Mouse (Mus musculus) brain, adult 2 months (tissue): Measurements from ENCODE around the gene Gm10277.
A peak's percentile ranks its signal among the peaks of the same experiment; 100 is the strongest.

Experiments used
- DNase-seq: peaks from one replicate; pipeline ENCODE4 v3.0.0; 2011; ENCODE audit warnings: low read depth, low spot score

The Gm10277 gene

DNA sequence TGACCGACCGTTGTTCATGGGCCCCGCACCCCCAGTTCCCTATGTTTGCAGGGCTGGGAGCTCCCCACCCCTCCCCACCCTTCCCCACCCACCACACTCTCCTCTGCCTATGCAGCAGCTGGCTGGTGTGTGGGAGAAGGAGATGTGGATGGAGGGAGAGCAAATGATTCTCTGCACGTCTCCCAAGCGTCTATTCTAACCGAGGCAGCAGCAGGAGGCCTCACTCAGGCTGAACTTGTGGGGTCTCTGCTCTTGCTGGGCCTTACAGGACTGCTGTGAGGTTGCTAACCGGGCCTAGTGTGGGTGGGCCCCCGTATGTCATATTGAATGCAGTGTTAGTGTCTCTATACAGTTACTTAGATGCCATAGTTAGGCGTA lies 12.9 kb upstream of the Gm10277 start:
- peak; percentile 76 for DNase-seq

DNA sequence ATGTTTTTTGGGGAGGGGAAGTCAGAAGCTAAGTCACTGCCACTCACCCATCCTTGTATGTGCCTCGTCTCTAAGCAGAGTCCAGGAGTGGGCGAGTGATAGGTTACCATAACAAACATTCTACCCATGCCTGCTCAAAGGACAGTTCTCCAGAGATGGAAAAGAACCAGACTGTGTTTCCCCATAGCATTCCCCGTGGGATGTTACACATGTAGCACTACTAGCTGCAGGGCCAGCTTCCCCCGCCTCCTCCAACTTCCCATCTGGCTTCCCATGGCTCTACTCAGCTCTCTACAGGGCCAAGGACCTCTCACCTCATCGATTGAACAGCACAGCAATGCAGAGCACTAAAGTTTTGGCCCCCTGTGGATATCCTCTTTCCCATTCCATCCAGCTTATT lies 7.7 kb upstream of the Gm10277 start:
- DNase-seq, result peak; percentile 68

DNA sequence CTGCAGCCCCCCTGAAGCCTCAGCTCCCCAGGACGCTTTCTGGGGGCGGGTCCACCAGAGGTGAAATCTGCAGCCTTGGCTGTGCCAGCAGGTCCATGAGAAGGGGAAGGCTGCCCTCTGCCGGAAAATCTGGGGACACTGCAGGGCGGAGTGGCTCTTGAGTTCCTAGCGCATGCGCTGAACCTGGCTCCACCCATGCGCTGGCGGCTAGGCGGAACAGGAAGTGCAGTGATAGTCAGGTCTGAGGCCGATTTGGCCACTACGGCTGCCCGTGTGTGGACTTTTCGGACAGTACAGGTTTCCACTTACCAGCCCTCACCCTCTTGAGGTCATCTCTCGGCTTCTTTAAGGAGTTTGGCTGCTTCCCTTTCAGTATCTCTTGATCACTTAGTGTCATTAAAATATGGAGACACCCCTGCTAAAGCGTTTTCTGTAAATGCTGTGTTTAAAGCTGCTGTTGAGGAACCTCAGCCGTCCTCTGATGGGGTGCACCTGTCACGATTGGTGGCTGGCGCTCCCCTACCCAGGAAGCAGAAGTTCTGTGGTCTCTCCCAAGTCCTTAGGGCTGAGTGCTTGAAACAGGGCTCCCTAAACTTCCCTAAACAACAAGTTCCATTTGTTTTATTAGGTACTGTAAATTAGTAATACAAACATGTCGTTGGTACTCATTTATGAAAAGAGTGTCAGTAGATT lies 5.8 kb upstream of the Gm10277 start:
- DNase-seq, result peak; percentile 98

DNA sequence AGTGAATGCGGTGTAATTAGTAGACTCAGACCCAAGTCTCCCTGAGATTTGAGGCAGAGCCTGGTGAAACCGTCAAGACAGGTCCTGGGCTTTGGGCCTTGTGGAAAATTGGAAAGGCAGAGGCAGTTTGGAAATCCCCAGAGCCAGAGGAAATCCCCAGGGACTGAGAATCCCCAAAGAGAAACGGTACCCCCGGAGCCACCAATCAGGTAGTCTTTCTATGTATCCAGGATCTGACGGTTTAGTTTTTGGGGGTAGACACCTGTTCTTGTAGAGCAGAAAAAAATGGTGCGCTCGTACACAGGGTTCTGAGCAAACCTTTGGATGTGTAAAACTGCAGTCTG lies 5.0 kb upstream of the Gm10277 start:
- no peak for DNase-seq

DNA sequence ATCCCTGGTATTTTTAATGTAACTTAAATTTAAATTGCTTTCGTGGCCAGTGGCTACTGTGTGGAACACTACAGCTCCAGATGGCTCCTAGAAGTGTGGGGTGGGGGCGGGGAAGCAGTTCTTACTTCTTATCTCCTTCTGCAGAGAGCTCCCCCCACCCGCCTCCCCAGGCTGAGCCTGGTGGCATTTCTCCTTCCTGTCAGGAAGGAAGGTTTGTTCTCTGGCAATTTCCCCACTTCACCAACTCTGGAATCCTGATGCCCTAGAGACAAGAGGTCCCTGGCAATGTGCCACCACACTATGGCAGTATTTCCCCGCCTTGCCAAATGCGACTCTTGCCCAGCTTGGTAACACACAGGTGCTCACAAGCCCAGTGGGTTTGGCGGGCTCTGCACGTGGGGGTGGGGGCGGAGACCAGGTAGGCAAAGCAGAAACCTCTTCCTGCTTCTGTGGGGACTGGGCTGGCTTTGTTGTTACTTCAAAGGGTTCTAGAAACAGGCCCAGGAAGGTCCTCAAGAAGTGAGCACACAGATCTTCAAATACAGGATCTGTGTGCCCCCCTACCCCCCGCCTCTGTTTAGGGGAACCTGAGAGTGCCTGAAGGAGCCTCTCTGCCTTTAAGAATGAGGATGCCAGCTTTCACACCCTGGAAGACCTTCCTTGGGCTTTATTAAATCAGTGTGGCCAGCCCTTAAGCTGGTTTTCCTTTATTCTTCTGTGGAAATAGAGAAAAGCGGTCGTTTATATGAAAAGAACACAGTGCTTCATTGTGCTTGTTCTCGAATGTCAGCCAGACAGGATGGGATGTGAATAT lies 4.4 kb upstream of the Gm10277 start:
- peak; percentile 62 for DNase-seq

DNA sequence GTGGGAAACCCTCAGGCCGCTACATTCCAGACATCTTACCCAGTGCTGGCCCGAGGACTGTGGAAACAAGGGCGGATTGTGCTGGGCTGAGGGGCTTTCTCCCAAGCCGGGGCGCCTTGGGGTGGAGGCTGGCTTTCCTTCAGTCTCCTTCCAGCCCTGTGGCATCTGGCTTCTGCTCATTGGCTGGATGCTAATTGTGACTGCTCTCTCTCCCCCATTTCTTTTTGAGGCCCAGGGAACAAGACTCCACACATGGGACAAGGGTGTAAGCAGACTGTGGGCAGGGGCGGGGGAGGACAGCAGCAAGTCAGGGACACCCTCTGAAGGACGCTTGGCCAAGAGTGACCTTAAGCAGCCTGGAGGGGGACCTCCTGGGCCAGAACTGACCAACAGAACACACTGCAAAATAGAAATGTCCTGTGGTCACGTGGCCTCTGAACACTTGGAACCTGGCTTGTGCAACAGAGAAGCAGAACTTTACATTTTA lies 3.7 kb upstream of the Gm10277 start:
- peak; percentile 40 for DNase-seq

DNA sequence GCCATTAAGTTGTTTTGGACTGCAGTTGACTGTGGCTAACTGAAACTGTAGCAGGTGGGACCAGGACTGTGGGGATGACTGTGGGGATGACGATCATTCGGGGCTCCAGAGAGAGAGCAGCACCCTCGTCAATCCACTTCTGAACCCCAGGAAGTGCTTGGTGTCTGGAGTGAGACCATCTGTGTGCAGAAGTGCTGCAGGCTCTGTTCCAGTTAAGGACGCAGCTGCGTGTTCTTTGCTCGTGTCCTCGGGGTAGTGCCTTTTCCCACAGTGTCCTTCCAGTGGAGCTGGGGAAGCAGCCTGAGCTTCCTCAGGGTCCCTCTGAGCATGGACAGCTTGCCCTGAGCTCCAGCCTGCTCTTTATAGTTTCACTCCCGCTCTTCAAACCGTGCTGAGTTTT lies 2.7 kb upstream of the Gm10277 start:
- DNase-seq, result no peak

DNA sequence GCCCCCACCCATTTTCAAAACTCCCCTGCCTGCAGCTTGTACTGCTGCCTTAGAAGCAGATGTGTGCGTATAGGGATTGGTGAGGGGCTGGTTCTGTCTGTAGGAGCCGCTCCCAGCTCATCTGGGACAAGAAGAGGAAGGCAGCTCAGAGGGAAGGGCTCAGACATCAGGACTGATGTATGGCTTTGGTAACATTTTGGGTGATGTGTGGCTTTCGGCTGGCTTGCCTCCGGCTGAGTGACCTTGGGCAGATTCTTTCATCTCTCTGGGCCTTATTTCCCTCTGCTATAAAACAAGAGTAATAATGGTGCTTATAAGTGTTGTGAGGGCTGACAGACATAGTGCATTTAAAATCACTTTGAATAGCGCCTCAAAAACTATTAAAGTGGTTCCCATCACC lies 2.0 kb upstream of the Gm10277 start:
- no peak for DNase-seq

DNA sequence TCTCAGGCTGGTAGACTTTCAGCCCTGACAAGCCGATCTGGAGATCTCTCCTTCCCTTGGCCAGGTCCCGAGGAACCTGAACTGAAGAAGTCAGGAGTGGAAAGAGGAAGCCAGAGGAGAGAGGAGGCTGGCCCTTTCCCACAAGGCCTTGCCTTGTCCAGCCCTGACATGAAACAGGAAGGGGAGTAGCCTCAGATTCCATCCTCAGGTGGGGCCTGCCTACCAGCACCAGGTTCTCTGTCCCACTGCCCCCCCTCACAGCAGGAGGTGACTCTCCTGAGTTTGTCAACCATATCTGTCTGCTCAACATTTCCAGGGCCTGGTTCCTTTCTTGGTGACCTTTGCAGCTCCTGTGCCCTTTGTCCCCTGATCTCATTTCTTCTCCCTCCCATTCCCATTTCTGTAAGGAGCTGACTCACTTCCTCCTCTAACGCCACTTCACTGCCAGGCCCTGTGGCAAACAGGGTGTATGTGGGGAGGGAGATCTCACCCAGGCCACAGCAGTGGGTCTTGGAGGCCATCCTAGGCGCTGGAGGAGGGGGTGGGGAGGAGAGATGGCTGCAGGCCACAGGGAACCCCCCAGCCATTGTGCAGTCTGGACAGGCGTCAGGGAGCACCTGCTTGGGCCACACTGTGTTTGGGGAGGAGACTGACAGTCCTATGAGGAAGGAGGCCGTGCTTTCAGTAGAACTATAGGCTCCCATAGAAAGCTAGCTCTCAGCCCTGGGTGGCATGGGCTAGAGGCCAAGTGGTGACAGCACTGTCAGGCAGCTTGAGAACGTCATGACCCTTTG lies 1.6 kb downstream of the Gm10277 start:
- peak; percentile 94 for DNase-seq

DNA sequence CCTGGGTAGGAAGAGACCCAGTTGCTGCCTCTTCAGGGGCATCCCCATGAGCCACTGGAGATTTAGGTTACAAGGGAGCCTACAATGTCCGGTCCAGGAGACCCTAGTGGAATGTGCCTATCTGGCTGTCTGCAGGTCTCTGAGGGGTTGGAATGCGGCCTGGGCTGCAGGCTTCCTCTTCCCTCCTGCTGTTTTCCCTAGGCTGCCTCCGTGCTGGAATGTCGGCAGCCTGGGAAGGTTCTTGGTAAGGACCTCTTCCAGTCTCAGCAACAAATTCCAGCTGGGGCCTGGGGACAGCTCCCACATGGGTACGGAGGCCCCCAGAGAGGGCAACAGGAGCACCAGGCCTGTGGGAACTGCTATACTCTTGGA lies 2.2 kb downstream of the Gm10277 start:
- no peak for DNase-seq

DNA sequence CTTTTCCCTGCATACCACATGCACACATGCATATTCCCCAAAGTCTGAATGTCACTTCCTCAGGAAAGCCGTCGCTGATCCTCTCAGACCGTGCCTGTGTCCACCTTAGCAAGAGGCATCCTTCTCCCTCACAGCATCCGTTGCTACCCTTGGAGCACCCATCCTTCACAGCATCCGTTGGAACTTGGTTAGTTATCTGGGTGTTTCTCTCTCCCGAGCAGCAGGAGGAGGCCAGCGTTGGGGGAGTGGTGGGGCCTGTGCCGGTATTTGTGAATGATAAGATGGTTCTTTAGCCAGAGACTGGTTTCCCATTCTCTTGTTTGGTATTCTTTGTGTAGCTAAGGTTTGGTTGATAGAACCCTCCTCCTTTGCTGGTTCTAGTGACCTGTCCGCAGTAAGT lies 2.7 kb downstream of the Gm10277 start:
- no peak for DNase-seq

DNA sequence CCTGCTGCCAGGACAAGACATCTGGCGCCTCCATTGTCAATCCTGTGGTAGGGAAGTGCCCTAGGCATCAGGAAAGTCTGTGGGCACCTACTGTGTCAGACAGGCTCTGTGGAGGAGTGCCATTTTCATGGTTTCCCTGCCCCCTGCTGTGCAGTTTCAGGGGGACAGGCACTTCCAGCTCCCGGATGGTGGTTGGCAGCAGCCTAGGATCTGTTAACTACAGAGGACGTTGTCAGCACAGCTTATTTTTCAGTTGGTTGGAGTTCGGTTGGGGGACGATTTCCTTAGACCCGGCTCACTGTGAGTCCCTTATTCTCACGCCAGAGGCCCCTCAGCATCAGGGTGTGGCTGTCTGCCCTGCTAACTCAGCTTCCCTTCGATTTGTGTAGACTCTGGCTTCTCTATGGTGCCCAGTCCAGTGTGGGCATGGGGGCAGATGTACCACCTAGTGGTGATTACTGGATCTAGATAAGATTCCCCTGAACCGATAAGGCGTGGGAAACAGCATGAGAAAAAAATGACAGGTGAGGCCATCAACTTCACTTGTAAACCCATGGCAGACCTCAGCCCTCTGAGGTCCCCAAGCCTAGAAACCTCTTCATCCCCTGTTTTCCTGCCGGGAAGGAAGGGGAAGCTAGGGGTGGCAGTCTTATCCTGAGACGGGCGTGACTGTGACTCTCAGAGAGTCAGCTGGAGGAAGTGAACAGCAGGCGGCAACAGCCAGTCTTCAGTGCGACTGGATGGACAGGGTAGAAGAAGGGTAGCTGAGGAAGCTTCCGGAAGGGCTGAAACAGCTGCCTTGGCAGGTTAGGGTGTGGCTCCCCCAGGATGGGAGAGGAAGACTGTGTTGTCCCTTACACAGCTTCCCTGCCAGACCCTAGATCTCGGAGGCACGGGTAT lies 3.5 kb downstream of the Gm10277 start:
- DNase-seq, result peak; percentile 72

DNA sequence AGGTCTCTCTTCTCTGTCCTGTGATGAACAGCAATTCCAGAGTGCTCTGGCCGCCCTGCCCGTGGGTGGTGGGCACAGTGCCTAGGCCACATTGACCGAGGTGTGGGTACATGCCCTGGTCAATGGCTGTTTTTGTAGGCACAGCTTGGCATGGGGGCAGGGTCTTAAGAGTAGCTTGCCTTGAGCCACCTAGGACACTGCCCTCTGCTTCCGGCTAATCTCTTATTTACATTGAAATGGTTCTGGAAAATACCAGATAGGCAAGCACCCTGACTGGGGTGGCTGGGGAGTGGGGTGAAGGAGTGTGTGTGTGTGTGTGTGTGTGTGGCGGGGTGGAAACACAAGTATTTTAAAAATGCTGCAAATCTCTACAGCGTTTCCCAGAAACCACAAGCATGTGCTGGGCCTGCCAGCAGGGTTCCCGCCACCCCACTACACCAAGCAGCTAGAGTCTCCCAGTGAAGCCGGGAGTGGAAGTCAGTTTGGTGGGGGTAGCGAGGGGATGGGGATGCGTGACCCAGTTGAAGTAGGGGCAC lies 4.3 kb downstream of the Gm10277 start:
- no peak for DNase-seq

DNA sequence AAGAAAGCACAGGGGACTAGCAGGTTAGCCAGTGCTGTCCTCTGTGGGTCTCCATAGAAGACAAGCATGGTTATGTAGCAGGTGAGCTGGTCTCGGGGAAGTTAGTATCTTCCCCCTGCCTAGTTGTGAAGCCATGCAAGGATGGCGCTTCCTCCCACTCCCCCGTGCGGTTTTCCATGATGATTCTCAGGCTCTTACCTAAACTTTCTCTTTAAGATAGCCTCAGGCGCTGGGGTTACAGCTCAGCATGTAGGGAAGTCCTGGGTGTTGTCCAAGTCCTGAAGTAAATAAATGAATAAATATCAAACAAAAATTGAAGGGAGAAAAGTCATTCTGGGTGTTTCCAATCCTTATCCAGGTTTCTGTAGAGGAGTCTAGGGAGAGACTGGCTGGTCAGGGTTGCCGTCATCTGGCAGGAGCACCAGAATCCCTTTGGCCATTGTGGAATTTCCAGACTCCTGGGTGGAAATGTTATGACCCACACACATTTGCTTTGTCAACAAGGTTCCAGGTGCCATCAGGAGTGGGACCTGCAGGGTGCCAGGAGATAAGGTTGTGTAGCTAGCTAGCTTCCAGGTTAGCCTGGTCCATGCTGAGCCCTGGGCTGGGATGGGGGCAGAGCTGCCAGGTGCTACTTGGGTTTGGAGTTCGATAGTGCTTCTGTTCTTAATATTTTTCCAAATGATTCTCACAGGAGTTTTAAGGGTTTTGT lies 5.3 kb downstream of the Gm10277 start:
- DNase-seq, result peak; percentile 47

DNA sequence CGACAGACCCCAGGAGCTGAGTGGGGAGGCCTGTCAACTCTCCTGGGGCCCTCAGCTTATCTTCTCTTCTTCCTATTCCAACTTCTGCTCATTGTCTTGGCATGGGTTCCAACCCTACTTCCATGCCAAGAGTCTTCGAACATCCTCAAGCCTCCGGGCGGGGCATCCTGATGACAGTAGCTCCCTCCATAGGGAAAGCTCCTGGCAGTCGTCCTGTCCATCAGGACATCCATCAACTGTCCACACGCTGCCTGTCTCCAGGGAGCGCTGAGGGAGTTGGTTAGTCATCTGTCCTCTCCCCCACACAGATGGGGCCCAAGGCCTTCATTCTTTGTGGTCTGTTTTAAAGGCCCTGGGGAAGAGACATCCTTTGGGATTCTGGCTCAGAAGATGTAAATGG lies 6.5 kb downstream of the Gm10277 start:
- DNase-seq, result peak; percentile 46

DNA sequence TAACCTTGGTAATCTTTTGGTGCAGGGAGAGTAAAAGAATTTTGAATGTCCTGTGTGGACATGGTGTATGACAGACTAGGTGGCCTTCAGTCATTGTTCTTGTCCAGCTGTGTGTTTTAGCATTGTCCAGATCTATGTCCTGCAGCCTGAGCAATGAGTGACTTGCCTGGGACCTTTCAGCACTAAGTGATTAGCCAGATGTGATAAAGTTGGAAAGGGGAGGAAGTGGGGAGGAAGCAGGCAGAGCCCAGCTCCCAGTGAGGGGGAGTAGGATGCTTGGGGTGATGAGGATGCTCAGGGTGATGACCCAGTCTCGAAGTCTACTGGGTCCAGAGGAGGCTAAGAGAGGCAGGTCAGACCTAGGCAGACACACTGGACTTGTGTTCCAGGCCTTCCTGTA lies 8.3 kb downstream of the Gm10277 start:
- DNase-seq, result no peak

DNA sequence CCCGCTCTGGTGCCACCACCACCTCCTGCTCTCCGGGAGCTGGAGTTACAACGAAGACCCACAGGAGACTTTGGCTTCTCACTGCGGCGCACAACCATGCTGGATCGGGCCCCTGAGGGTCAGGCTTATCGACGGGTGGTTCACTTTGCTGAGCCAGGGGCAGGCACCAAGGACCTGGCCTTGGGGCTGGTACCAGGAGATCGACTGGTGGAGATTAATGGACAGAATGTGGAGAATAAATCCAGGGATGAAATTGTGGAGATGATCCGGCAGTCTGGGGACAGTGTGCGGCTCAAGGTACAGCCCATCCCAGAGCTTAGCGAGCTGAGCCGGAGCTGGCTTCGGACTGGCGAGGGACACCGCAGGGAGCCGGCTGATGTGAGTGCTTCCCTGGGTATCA lies 9.6 kb downstream of the Gm10277 start:
- DNase-seq, result no peak

DNA sequence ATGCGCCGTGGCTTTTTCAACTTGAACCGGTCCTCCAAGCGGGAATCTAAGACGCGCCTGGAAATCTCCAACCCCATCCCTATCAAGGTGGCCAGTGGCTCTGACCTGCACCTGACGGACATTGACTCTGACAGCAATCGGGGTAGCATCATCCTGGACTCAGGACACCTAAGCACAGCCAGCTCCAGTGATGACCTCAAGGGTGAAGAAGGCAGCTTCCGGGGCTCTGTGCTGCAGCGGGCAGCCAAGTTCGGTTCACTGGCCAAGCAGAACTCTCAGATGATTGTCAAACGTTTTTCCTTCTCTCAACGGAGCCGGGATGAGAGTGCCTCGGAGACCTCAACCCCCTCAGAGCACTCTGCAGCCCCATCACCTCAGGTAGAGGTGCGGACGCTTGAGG lies 10.1 kb downstream of the Gm10277 start:
- no peak for DNase-seq

DNA sequence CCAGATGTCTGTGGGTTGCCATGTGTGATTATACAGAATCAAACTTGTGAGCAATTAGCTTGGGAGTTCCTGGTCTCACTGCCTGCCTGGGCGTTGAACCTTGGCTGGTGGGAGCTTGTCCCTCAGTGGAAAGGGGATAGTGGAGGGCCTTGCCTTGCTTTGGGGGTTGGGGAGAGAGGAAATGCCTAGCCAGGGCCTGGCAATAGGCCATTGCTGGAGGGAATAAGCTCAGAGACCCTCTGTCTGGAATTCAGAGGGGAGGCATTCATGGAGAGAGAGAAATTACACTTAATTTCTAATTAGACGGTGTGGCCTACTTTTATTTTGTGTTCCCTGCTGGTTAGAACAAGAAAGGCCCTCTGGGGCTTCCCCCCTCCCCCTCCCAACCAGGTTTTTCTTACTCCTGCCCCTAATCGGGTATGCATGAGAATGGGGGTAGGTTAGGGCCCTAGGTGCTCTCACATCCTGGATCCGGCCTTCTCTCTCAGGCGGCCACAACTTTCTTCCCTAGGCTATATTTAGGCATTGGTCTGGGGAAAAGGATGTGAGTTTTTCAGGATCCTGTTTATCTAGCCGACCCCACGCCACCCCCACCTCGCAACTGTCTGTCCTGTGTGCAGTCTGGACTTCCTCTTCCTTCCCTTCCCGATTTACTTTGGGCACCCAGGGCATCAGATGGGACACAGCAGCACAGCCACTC lies 11.7 kb downstream of the Gm10277 start:
- DNase-seq, result no peak
